Mouse (Mus musculus) embryonic facial prominence, embryonic 14.5 days (tissue): Measurements from ENCODE around the gene Shroom1. TPM values are rescaled to one million over a fixed set of nuclear protein-coding genes. Genes with fewer than 3 reads are reported as not detected.
A peak's percentile ranks its signal among the peaks of the same experiment; 100 is the strongest.

Source experiments
- ATAC-seq: fragments of 200-750 bp; cut with Nextera tagmentation; 2 replicates; pipeline ENCODE4 v1.8.0; 2017; ENCODE audit warnings: low read depth, moderate number of reproducible peaks, moderate TSS enrichment
- DNase-seq: peaks from one replicate; pipeline ENCODE4 v3.0.0-alpha.2; 2015; ENCODE audit warnings: low spot score
- H3K27ac ChIP-seq: fragments of 300-500 bp; sonication (generic); replicated peaks from 2 replicates; pipeline ENCODE4 v1.5.1; 2014; ENCODE audit warnings: low read depth, mild to moderate bottlenecking, low read length, moderate library complexity
- H3K27me3 ChIP-seq: fragments of 300-500 bp; sonication (generic); replicated peaks from 2 replicates; pipeline ENCODE4 v1.6.1; 2014; ENCODE audit warnings: low read length; ENCODE audit not compliant: control insufficient read depth, insufficient read depth
- H3K36me3 ChIP-seq: fragments of 300-500 bp; sonication (generic); 2 replicates; pipeline ENCODE4 v1.6.1; 2014; ENCODE audit warnings: low read length, mixed read lengths; ENCODE audit not compliant: control insufficient read depth, insufficient read depth
- H3K4me1 ChIP-seq: fragments of 300-500 bp; sonication (generic); 2 replicates; pipeline ENCODE4 v1.6.1; 2014; ENCODE audit warnings: antibody characterized with exemption, low read length; ENCODE audit not compliant: control insufficient read depth, insufficient read depth
- H3K4me2 ChIP-seq: fragments of 300-500 bp; sonication (generic); 2 replicates; pipeline ENCODE4 v1.6.1; 2014; ENCODE audit warnings: low read depth, mild to moderate bottlenecking, low read length, moderate library complexity, mixed read lengths
- H3K4me3 ChIP-seq: fragments of 300-500 bp; sonication (generic); 2 replicates; pipeline ENCODE4 v1.5.1; 2014; ENCODE audit warnings: low read depth, mild to moderate bottlenecking, low read length
- H3K9ac ChIP-seq: fragments of 300-500 bp; sonication (generic); 2 replicates; pipeline ENCODE4 v1.6.1; 2014; ENCODE audit warnings: low read depth, mild to moderate bottlenecking, low read length, moderate library complexity, mixed read lengths
- H3K9me3 ChIP-seq: fragments of 300-500 bp; sonication (generic); 2 replicates; pipeline ENCODE4 v1.6.1; 2016; ENCODE audit warnings: low read length; ENCODE audit not compliant: control insufficient read depth
- WGBS: fragments of 180-500 bp; shearing (Covaris S2); extraction: QIAGEN DNeasy Blood & Tissue Kit; methylation state at CpG from one replicate; pipeline ENCODE4 v1.1.7; 2014; 5-methylcytosine and 5-hydroxymethylcytosine counted together
- polyA plus RNA-seq: library from polyadenylated mRNA; unstranded; fragments of >200 nt; fragmentation: Nextera tagmentation; extraction: Ambion mirVana; gene quantifications from 2 replicates; pipeline ENCODE4 v1.2.1, GENCODE M21; 2014

Gene Shroom1
- polyA plus RNA-seq, 1 experiment from 2014 or later = 2.9 TPM

DNA sequence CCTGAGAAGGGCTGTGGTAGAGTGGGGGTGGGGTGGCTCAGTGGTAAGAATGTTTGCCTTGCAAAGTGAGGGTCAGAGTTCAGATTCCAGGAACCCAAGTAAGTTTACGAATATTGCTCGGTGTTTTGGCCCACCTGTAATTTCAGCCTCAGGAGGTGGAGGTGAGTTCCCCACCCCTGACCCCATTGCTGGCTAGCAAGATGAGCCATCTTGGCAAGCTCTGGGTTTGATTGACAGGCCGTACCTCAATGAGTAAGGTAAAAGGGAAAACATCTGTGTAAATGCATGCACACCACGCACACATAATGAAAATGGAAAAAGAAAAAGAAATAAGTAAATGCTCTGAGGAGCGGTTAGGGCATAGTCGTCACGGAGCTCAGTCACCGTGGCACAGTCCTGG lies 47.4 kb downstream of the Shroom1 start:
- WGBS = 85% methylated on average over 8 of the region's 8 CpGs

DNA sequence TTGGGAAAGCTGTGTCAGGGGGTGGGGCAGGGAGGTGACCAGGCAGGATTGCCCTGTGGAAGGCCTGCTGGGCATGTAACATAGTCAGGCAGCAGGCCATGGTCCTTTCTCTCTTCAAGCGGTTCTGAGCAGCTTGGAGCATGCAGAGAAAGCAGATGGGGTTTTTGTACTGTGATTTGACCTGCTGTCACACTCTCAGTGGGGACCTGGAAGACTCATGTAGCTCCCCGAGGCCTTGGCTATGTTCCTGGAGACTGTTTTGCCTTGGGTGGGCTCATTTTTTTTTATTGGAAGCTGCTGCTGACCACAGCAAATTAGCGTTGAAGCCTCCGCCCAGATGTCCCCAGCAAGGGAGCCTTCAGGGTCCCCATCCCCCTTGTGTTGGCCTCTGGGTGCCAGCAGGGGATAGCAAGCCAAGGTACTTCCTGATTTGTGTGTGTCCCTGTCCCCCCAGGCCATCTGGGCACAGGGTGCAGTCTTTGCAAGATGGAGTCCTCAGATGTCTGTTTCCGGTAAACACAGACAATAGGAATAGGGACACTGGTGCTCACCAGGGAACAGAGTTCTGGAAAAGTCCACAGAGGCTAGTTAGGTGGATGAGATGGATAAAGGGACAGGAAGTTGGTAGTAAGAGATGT lies 48.1 kb downstream of the Shroom1 start:
- no peak for DNase-seq
- no peaks in the 10 kb centered on the region for H3K27me3 ChIP-seq
- no peak overlapping the region for H3K27ac ChIP-seq
- peaks cover 5% of the 10 kb centered on the region; the same call in 1 of the 2 replicates for H3K4me1 ChIP-seq
- 59% methylated on average over 5 of the region's 5 CpGs for WGBS
- no peak overlapping the region for H3K4me2 ChIP-seq
- no peak for ATAC-seq
- H3K9me3 ChIP-seq = no peaks in the 10 kb centered on the region
- no peak overlapping the region for H3K9ac ChIP-seq
- H3K36me3 ChIP-seq = no peaks in the 10 kb centered on the region
- H3K4me3 ChIP-seq = no peak overlapping the region

More for the DNA sequence above, 47.4 kb downstream of the Shroom1 start:
- no peaks in the 10 kb centered on the region for H3K36me3 ChIP-seq
- no peaks in the 10 kb centered on the region for H3K9me3 ChIP-seq
- no peak overlapping the region for H3K27ac ChIP-seq
- H3K9ac ChIP-seq = no peak overlapping the region
- no peak overlapping the region for H3K4me2 ChIP-seq
- no peak overlapping the region for H3K4me3 ChIP-seq
- ATAC-seq (no peak), DNase-seq (no peak)
- peaks cover 5% of the 10 kb centered on the region; the same call in 1 of the 2 replicates for H3K4me1 ChIP-seq
- no peaks in the 10 kb centered on the region for H3K27me3 ChIP-seq

DNA sequence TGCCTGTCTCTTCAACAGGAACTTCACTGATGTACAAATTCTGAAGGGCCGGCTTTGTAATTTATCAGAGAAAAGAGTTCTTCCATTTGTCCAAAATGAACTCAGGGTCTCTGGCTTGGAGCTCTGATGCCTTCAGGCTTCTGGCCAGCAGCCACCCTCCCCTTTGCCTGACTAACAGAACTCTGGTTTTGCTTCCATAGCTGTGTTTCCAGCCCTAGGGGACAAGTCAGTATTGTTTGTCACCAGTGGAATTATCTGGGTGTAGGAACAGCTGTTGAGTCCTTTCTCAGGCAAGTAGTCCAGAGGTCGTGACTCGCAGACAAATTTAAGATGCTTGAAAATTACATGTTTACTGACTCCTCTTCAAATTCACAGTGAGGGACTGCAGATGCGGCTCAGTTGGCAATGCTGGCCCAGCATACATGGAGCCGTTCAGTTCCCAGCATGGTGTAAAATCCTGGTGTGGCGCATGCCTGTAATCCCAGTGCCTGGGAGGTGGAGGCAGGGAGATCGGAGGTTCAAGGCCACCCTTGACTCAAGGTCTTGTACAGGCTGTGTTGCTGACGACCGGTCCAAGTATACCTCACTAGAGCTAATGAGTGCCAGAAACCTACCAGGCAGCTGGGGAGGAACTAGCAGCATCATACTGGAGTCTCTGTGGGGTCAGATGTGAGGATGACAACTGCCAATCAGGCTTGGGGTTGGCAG lies 50.2 kb downstream of the Shroom1 start:
- 86% methylated on average over 9 of the region's 9 CpGs for WGBS
- Histone ChIP-seq H3K4me2 (no peak overlapping the region), H3K27ac (no peak overlapping the region), H3K36me3 (no peaks in the 10 kb centered on the region), H3K27me3 (no peaks in the 10 kb centered on the region), H3K4me3 (no peak overlapping the region), H3K4me1 (no peaks in the 10 kb centered on the region), H3K9me3 (no peaks in the 10 kb centered on the region), H3K9ac (no peak overlapping the region)
- no peak for ATAC-seq
- DNase-seq = no peak

DNA sequence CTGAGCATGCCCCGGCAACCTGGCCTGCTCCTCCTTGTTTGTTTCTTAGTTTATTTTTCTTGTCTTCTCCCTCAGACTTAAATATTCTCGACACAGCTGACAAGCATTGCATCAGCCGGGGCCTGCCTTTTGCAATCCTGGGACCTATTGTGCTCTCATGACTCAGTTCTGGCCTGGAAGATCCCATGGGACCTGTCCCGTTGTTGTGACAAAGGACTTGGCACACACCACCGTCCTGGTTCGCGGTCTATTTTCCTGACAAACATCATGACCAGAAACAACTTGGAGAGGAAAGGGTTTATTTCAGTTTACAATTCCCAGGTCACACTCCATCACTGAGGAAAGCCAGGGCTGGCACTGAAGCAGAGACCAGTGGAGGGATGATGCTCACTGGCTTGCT lies 51.1 kb downstream of the Shroom1 start:
- Histone ChIP-seq H3K4me1 (no peaks in the 10 kb centered on the region), H3K9ac (no peak overlapping the region), H3K36me3 (no peaks in the 10 kb centered on the region), H3K27ac (no peak overlapping the region), H3K4me2 (no peak overlapping the region), H3K9me3 (no peaks in the 10 kb centered on the region), H3K4me3 (no peak overlapping the region), H3K27me3 (no peaks in the 10 kb centered on the region)
- DNase-seq (no peak), ATAC-seq (no peak)
- WGBS = 68% methylated on average over 7 of the region's 7 CpGs

DNA sequence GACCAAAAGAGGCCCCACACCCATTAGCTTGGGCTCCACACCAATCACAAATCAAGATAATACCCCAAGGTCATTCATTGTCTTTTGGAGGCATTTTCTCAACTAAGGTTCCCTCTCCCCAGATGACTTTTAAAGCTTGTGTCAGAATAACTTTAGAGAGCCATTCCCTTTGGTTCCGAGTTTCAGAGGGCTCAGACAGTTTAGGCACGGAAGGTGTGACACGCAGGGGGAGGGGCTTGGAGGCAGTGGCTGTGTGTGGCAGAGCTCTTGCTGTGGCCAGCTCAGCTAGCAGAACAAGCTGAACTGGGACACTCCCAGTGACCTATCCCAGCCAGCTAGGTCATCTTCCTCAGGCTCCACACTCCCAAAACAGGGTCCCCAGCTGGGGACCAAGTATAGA lies 51.6 kb downstream of the Shroom1 start:
- Histone ChIP-seq H3K9ac (no peak overlapping the region), H3K36me3 (no peaks in the 10 kb centered on the region), H3K4me1 (no peaks in the 10 kb centered on the region), H3K27ac (no peak overlapping the region), H3K4me2 (no peak overlapping the region), H3K27me3 (no peaks in the 10 kb centered on the region), H3K4me3 (no peak overlapping the region), H3K9me3 (no peaks in the 10 kb centered on the region)
- ATAC-seq (no peak), DNase-seq (no peak)
- WGBS = 51% methylated on average over 3 of the region's 3 CpGs

DNA sequence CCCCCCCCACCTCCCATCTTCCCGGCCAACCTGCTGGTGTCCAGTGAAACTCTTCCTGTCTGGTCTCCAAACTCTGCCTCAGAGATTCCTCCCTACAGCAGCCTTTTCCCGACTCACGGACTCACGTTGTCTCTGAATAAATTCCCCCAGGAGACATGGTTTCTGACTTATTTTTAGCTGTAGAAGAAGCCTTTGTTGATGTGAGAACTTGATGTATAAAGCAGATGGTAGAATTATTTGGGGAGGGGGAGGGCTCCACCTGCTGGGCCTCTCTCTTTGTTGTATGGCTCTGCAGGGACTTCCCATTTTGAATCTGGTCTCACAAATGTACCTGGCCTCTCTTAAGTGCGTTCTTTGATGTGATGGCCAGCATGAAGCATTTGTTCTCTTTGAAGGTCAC lies 53.3 kb downstream of the Shroom1 start:
- H3K9me3 ChIP-seq = no peaks in the 10 kb centered on the region
- H3K27me3 ChIP-seq = no peaks in the 10 kb centered on the region
- no peak overlapping the region for H3K27ac ChIP-seq
- no peak for ATAC-seq
- no peaks in the 10 kb centered on the region for H3K36me3 ChIP-seq
- peak; percentile 72 for DNase-seq
- H3K4me2 ChIP-seq = no peak overlapping the region
- 39% methylated on average over 5 of the region's 5 CpGs for WGBS
- no peaks in the 10 kb centered on the region for H3K4me1 ChIP-seq
- H3K4me3 ChIP-seq = no peak overlapping the region
- H3K9ac ChIP-seq = no peak overlapping the region

DNA sequence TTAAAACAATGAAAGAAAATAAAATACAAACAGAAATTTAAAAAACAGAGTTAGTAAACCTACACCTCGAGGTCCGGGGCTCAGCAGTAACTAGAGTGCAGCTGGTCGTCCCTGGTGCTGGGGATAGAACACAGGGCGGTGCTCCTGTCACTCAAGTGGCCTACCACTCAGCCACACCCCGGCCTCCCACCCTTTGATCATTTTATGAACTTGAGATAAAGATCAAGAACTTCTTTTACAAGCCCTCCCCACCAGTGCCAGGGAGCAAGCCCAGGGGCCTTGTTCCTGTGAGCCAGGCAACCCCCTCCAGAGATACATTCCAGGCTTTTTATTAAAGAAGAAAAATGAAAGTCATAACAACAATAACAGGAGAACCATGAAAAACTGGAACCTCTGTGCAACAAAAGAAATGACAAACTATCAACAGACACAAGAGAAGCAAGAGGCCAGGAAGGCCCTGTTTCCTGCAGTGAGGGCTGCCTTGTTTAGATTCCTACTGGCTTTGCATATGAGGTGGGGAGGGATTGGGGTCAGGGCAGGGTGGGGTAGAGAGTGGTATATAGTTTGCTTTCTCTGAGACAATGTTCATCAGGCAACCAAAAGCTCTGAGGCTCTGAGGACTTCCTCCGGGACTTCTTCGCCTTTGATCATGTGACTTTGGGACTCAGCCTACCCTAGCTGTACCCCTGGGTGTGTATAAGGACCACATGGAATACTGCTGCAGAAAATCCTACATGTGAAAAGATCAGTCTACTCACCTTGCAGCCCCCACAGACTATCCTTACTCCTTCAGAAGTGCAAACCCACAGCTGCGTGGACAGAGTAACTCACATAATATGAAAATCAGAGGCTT lies 60.0 kb downstream of the Shroom1 start:
- H3K9me3 ChIP-seq = no peaks in the 10 kb centered on the region
- no peak overlapping the region for H3K4me2 ChIP-seq
- no peak overlapping the region for H3K27ac ChIP-seq
- H3K4me3 ChIP-seq = no peak overlapping the region
- H3K27me3 ChIP-seq = no peaks in the 10 kb centered on the region
- H3K9ac ChIP-seq = no peak overlapping the region
- peaks cover 13% of the 10 kb centered on the region for H3K4me1 ChIP-seq
- WGBS = 50% methylated on average over 8 of the region's 8 CpGs
- DNase-seq = peak; percentile 27
- no peaks in the 10 kb centered on the region for H3K36me3 ChIP-seq
- ATAC-seq = no peak
